Mouse (Mus musculus) frontal cortex, adult (tissue): ENCODE data around the gene Emsy.

ENCODE experiments used
- ATAC-seq: cut with Nextera tagmentation; 2 replicates; pipeline ENCODE4 v1.9.2; 2017; ENCODE audit warnings: mild to moderate bottlenecking, moderate library complexity, mixed read lengths; ENCODE audit not compliant: low TSS enrichment

Emsy gene

DNA sequence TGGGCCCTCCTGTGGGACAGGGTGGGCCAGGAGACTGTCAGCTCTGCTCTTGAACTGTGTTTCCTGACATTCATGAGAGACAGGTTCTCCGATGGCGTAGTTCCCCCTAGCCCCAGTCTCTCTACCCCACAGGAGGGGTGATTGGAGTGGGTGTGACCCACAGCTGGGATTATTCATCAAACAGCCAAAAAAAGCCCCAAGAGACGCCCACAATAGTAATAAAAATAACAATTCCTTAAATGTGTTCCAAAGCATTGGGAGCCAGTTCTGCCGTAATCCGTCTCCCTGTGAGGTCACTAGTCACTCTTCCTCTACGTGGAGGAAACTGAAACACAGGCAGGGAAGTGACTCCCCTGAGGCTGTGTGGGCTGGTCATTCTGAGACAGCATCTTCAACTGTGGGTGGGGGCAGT, 113.8 kb downstream of the Emsy start:
- ATAC-seq: peak; percentile 88

DNA sequence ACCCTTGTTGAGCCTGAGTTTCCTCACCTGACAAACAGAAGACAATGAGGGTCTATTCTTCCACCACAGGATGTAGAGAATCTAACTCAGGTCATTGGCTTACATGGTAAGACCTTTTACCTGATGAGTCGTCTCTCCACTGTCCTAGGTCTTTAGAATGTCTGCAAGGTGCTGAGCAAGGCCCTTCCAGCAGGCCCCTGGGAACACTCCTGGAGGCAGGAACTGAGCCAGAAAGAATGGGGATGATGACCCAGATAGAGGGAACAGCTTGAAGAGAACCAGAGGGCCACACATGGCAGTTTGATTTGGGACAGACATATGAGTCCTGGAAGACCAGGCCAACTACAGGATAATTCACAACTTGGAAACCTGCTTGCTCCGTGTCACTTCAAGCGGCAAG, 114.3 kb downstream of the Emsy start:
- ATAC-seq: 0 out of 2 replicates have a peak, but pooled peaks have one; percentile 4

DNA sequence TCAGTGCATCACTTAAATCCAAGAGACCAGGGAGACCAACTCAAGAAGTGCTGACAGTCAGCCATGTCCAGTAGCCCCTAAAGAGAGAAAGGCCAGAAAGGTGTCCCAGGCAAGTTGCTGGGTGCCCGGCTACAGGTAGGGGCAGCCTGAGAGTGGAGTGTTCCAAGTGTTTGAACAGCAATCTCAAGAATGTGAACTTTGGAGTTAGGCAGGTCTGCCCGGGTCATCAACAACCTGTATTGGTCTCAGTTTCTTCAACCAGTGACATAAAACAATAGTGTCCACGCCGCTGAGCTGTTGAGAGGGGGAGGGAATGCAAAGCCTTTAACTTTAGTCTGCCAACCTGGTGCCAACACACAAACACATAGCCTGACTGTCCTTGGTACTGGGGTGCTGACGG, 115.0 kb downstream of the Emsy start:
- no peak for ATAC-seq

DNA sequence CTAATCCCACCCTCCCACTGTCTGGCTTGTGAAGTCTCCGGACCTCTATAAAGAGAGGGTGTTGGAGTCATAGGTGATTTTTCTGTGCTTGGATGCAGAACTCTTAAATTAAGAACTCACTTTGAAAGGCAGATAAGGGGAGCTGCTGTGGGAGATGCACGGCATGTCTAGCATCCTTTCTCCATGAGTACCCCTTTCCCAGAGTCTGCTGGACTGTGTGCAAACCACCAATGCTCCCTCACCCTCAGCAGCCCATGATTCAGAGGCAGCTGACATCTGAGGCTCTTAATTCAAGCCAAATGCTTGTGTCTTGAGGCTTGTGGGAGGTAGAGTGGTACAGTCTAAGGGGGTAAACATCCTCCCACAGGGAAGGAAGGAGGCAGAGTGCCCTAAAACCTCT, 115.7 kb downstream of the Emsy start:
- no peak for ATAC-seq

DNA sequence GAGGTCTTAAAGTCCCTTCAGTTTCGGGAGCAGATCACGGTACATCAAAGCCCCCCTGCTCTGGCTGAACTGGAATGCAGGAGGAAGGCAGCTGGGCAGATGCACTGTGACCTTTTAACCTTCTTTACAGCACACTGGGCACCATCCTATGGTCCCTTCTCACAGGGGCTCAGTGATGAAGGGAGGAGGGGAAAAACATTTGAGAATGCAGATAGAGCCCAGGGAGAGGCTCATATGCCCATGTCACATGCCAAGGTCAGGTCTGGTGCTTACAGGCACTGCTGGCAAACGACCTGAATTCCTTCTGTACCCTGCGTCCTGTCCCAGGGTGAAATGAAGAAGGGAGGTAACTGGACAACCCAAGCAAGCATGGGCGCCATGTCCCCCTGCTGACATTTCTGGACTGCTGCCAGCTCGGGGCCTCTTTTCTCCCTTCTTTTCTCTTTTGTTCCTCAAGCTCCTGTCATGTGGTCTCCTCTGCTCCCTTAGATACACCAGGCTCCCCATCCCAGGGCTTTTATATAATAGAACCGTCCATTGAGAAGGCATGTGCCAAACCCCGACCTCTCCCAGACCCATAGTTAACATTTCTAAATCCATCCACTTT, 118.5 kb downstream of the Emsy start:
- ATAC-seq: no peak

DNA sequence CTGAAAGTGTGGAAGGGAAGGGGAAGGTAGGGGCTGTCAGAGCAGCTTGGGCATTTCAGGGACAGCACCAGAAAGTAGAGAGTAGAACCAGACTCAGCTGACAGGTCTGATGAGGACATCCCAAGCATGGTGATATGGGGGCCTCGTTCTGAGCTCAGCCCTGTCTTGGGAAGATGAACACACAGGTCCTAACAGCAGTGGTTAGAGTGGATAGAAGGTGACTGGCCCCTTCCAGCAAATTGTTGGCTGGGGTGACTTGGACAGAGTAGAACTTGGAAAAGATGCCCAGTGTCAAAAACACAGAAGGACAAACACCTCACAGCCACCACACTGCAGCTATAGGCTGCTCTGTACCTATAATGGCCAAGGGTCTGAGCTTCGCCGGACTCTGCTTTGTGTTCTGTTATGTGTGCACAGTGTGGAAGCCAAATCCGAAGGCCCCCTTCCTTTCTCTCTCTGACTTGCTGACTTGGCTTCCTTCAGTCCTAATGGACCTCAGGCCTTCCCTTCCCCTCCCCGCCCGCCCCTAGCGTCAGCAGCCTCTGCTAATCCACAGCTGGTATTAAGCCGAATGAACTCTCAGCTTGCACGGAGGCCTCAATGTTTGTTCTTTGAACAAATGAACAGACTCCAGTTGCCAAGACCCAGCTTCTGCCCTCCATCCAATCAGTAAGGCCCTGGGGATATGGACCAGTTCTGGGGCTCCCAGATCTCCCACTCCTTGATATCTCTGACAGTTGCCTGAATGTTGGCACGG, 119.2 kb downstream of the Emsy start:
- no peak for ATAC-seq
